Mouse (Mus musculus) lung, postnatal 0 days (tissue): ENCODE data around the gene Hcfc2.

Source experiments
- CTCF ChIP-seq: IDR thresholded peaks from 2 replicates; pipeline ENCODE4 v1.5.1; 2016; ENCODE audit warnings: antibody characterized with exemption, mild to moderate bottlenecking
- EP300 ChIP-seq: IDR thresholded peaks from 2 replicates; pipeline ENCODE4 v1.6.1; 2016; ENCODE audit warnings: antibody characterized with exemption, mild to moderate bottlenecking, control low read depth

DNA sequence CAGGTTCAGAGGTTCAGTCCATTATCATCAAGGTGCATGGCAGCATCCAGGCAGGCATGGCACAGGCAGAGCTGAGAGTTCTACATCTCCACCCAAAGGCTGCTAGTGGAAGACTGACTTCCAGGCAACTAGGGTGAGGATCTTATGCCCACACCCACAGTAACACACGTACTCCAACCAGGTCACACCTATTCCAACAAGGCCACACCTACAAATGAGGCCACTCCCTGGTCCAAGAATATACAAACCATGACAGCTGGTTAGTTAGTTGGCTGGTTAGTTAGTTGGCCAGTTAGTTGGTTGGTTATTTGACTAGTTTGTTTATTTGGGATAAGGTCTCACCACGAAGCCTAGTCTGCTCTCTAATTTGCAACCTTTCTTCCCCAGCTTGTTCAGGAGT lies 32.7 kb upstream of the Hcfc2 start:
- no peak for TF ChIP-seq CTCF
- TF ChIP-seq EP300: no peak
